Mouse (Mus musculus) adrenal gland (tissue): Measurements from ENCODE around the gene Galnt17.

Source experiments
- intact Hi-C: fragments of 180-260 bp; cut with DNase I; formaldehyde crosslinking; loops from one replicate; pipeline ENCODE4 v1.15.1; 2025

Gene Galnt17

DNA sequence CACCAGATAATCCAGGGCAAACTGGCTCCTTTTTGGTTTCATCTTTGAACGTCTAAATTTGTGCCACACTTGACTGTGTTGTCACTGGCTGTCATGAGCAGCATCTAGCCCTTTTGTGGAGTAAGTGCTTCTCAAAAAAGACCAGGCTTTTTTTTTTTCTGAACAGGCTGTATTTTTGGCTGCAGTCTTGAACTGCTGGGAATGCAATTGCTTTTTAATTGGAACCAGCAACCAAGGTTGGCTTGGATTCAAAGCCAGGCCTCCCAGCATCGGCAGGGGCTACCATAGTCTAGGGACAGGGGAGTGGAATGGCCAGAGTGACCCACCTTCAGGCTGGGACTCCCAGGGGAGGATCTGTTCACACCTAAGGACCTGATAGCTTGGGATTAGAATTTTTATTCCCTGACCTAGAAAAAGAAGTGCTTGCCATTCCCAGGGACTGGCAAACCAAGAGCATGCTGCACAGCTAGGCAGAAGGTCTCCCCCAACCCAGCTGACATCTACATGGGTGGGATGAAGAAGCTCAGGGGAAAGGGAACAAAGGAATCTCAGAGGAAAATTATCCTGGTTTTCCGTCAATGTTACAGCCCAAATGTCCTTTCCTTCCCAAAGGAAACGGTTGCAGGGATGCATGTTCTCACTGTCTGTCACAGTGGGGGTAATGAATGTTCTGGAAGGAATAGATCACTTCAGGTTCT, 369.2 kb downstream of the Galnt17 start:
- intact Hi-C loops = no loop called here

DNA sequence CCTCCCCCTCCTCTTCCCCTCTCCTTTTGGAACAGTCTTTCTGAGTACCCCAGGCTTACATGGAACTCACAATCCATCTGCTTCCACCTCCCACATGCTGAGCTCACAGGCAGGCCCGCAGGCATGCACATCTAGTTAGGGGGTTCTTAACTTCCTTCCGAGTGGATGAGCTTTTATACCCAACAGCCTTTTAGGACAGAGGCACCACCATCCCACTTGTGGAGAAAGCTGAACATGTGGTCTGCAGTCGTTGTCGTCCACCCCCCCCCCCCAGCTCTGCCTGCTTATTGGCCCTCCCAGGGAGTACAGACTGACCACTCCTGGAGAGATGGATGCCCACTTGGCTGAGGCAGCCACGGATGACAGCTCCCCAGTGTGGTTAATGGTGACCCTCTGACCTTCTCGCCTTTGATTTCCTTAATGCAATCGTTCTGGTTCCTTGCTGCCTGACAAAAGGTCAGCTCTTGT, 370.0 kb downstream of the Galnt17 start:
- intact Hi-C loops = no loop called here

DNA sequence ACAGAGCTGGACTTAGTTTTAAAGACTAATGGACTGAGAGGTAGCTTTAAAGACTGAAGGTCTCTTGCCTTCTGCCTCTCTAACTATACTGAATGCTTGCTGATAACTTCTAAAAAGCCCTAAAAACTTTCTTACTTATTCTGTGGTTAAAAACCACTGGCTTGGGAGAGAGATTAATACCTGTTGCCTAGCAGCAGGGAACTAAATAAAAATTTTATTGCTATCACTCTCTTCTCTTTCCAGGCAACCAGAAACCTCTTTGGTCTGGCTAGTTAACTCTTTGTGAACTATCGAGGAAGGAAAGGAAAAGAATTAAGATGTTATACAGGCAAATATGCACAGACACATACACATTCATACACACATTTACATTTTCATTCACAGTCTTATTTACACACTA, 377.3 kb downstream of the Galnt17 start:
- intact Hi-C loops = no loop called here

DNA sequence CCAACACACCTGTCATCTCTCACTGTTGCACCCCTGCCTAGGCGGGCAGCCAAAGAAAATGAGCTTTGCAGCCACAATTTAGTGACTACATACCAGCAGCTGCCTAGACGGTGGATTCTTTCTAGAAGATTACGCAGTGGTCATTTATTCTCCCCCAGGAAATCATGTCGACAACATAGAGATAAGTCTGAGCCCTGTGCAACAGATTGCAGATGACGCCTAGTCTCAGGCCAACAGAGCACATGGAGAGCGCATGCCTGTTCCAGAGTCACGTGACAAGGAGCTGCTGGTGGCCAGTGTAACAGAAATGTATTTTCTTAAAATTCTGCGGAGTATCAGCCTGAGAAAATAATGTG, 380.5 kb downstream of the Galnt17 start:
- intact Hi-C loops = no loop called here

DNA sequence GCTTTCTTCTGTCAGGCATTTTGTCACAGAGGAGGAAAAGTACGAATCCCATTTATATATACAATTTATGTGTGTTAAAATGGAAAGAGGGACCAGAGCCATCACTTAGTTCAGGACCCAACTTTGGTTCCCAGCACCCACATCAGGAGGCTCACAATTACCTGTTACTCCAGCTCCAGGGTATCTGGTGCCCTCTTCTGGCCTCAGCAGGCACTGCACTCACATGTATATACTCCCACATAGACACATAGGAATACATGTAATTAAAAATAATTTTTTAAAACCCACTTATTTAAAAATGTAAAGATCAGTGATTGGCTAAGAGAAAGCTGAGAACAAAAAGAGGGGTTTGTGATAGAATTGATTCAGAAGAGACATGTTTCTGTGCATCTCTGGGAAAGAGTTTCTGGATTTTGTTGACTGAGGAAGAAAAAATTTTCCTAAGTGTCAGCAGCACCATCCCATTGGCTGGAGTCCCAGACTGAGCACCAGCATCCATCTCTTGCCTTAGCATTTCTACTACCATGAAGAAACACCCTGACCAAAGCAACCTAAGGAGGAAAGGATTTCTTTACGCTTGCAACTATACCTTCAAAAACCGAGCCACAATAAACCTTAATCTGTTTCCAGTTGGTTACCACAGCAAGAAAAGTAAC, 381.0 kb downstream of the Galnt17 start:
- intact Hi-C loops = no loop called here

DNA sequence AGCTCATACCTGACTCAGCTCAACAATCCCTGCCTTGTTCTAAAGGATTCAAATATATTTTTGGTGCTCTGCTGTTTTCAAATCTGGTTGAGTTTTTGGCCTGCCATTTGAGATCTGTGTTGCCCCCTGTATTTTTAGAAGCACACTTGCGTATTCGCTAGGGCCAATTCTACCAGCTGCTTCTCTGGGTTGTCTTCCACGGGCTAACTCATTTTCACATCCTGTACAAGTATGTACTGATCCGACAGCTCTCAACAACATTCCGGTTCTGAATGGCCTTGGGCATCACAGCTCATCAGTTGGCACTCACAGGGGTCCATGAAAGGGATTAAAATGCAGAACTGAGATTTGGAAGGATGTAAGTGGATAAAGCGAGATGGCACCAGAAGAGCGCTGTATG, 382.6 kb downstream of the Galnt17 start:
- intact Hi-C loops = no loop called here

DNA sequence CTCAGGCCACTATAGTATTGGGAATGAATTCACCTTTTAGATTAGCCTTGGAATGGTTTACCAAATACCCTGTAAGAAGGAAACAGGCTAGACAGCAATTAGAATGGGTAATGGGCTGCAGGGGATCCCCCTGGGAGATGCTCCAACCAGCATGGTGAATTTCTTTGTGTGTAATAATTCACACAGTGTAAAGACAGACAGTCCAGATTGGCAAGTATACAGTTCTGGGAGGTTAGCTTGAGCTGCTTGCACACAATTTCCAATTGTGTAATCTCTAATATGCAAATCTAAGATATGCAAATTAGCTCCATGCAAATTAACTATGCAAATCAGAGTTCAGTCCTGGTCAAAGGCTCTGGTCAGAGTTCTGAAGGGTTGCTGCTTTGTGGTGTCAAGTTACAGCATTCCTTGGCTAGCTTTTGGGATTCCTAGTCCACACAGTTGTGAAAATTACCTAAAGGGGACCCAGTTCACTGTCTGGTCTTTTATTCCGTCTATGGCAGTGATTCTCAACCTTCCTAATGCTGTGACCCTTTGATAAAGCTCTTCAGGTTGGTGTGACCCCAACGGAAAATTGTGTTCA, 384.0 kb downstream of the Galnt17 start:
- intact Hi-C loops = no loop called here

DNA sequence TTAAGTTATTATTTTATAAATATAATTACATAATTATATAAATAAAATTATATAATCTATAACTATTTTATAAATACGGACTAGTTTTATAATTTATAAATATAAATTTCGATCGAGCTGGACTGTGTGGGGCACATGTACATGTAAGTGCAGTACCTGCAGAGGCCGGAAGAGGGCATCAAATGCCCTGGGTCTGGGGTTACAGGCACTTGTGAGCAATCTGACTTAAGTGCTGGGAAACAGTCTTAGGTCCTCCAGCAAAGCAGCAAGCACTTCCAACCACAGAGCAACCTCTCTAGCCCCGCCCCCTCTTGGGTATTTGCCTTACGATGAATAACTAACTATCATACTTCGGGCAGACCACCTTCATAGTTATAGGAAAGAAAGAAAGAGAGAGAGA, 388.3 kb downstream of the Galnt17 start:
- intact Hi-C loops = no loop called here

DNA sequence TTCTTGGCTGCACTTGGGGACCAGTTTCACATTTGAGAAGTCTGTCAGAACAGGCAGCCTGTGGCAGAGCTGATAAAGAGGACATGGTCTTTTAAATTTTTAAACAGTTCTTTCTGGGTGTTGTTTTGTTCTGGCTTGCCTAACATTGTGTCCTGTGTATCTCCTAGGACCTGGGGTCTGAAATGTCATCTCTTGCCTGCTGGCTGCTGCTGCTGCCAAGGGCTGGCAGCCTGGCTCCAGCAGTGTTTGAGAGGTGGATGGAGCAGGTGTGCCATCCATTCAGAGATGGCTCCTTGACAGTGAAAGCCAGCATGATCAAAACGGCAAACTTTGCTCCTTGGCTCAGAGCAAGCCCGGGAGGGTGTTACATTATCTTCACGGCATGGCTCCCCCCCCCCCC, 393.7 kb downstream of the Galnt17 start:
- intact Hi-C loops = no loop called here

DNA sequence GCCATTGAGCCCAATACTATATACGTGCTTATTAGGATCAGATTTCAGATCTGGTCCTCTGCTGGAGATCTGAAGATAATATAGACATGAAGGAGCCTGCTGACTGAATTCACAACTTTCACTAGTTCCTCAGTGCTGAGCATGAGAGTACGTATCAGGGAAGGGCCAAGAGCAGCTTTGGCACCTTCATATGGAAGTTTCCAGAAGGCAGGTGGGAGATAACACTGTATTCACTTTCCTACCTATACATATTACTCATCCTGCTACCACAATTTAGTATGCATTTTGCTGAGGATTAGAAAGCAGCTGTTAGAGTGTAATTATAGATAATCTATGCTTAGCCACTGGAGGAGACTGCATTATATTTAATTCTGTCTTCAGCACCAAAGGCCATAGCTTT, 396.7 kb downstream of the Galnt17 start:
- intact Hi-C loops = no loop called here

DNA sequence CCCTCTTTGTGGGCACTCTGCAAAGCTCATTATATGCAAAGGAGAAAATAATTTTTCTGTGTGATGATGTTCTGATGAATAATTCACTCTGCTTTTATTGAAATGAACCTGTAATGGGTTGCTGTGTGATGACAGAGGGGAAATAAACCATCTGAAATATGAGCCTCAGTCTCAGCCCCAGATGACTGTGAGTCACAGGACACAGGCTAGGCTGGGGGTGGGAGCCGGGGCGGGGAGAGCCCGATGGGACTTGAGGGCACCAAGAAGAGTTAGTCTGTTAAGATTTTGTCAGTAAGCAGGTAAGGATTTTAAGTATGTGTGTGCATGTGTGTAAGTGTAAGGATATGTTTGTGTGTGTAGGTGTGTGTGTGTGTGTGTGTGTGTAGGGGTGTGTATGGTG, 406.6 kb downstream of the Galnt17 start:
- intact Hi-C loops = no loop called here

DNA sequence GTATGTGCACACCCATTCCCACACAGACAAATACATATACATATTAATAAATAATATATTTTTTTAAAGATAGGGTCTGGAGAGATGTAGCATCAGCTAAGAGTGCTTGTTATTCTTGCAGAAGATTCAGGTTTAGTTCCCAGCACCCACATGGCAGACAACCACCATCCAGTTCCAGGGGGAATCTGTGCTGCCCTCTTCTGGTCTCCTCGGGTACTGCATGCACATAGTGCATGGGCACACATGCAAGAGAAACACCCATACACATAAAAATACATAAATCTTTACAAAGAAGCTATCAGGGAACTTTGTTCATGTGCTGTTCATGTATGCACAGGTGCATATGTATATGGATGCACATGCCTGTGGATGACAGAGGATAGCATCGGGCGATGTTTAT, 412.3 kb downstream of the Galnt17 start:
- intact Hi-C loops = no loop called here

DNA sequence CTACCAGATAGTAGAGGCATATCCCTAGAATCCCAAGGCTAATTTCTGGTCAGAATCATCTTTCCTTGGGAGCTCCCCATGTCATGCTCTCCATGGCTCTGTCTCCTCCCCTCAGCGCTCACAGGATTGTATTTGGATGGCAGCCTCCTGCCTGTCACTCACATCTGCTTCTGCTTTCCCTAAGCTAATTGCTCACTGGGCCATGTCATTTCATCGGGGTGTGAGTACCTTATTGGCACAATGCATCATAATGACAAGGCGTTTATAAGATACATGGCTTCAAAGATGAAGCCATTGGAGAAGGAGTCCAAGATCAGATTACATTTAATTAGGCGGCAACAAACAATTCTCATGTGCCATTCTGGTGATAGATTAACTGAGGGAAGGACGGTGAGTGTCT, 416.6 kb downstream of the Galnt17 start:
- intact Hi-C loops = no loop called here

DNA sequence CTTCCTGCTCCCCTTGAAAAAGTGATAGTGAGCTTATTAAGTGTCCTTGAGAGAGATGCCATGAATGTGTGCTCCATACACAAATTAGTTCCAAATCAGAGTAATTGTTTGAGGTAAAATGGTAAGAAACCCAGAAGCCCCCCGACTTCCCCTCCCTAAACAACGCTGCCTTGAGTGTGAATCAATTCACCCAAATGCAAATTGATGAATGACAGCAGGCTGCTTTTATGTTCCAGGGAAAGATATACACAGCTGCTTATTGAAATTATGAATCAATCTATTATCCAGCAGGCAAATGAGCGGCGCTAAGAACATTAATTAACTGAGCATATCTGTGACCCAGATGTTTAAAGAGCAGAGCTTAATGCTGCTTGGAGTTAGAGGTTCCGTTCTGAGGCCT, 428.0 kb downstream of the Galnt17 start:
- intact Hi-C loops = no loop called here

DNA sequence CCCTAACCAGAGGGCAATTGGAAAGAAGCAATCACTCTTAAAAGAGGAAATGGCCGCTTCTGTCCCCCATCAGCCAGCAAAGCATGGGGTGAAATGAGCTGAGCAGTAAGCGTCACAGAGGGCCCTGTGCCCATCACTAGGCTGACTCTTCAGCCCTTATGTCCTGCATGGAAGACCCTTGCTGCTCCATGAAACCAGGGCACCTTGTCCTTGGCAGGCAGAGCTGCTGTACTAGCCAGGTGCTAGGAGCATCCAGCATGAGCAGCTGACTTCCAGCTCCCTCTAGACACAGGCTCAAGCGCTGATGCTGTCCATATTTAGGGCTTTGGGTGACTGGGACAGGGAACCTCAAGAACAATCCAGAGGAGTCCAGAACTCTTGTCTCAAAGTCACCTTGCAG, 432.9 kb downstream of the Galnt17 start:
- intact Hi-C loops = no loop called here

DNA sequence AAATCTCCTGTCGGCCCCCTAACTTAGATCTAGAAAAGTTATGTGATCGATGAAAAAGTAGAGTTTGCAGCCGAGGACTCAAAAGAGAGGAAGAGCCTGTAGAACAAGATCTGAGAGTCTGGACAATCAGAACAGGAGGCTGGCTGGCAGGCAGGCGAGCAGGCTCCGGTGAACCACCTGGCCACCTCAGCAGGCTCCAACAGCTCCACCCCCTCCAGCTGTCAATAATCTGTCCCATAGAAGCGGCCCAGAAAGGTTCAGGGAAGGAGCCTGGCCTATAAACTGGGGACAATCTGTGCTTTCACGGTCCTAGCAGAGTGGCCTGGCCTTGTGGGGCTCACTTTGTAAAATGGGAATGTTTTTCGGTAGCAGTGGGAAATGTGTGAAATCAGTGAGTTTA, 437.2 kb downstream of the Galnt17 start:
- intact Hi-C loops = no loop called here

DNA sequence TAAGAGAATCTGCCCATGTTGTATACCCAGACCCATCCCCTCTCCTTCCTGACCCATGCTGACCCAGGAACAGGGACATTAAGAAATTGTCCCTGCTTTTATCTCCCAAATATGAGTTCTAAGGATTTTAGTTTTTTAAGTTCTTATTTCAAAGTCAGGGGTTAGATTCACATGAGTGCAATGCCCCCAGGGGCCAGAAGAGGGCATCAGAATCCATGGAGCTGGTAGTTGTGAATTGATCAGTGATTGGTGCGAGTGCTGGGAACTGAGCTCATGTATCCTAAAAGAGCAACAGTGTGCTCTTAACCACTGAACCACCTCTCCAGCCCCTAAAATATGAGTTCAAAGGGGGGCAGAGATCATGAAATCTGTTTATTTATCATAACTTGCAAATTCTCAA, 438.4 kb downstream of the Galnt17 start:
- intact Hi-C loops = no loop called here

DNA sequence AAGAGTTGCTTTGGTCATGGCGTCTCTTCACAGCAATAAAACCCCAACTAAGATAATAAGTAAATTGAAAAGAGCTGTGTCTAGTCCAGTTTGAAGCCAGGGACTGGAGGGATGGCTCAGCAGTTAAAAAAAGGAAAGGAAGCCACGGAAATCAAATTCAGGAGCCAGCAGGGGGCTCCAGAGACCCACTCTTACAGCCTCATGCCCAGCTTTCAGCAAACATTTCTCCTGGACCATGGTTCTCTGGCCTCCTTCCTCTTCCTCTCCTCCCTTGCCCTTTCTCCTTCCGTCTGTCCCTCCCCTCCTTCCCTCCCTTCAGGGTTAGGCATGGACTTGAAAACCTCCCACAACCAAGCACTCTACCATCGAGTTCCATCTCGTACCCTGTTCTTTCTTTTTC, 446.0 kb downstream of the Galnt17 start:
- intact Hi-C loops = loop anchor here (2.0 to 5.0 kb wide), 2 partner anchors 150 to 568 kb away; no protein-coding TSS in a partner anchor

DNA sequence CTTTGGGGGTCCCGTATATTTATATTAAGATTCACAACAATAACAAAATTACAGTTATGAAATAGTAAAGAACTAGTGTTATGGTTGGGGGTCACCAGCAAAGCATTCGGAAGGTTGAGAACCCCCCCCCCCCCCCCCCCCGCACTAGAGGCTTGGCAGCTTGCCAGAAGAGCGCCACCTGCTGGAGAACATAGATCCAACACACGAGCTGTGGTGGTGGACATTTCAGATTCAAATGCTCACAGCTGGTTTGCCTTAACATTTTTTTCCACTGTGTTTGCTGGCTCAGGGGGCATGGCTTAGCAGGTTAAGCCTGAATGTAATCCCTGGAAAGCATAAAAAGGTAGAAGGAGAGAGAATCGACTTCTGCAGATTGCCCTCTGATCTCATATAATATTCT, 448.6 kb downstream of the Galnt17 start:
- intact Hi-C loops = loop anchor here (5.0 kb wide), 1 partner anchor 153 kb away; no protein-coding TSS in a partner anchor

DNA sequence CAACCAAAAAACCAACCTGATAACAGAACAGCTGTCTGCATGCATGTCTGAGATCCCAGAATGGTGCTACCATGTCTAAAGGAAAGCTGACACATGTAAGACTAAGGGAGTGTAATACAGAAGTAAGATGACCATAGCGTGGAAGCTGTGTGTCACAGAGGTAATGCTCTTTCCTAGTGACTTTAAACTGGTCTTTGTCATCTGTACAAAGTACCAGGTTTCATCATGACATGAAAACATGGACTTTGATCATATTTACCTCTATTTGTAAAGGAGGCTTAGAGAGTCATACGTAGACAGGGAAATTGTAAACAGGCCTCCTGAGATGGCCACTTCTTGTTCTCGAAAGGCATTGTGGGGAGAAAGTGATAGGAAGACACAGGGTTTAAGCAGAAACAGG, 449.6 kb downstream of the Galnt17 start:
- intact Hi-C loops = no loop called here

DNA sequence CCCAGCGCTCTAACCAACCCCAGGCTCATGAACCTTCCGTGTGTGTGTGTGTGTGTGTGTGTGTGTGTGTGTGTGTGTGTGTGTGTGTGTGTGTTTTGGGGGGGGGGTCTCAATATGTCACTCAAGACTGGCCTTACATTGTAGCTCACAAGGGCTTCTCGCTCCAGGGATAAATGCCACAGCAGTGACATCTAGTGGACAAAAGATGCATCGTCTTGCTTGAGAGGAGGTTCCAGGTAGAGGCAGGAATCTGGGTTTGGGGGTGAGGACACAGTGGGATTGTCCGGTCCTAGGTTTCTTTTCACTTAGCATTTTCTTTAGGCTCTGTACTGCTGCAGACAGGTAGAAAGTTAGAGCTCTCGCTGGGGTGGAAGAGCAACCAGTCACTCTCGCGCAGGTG, 450.1 kb downstream of the Galnt17 start:
- intact Hi-C loops = no loop called here

DNA sequence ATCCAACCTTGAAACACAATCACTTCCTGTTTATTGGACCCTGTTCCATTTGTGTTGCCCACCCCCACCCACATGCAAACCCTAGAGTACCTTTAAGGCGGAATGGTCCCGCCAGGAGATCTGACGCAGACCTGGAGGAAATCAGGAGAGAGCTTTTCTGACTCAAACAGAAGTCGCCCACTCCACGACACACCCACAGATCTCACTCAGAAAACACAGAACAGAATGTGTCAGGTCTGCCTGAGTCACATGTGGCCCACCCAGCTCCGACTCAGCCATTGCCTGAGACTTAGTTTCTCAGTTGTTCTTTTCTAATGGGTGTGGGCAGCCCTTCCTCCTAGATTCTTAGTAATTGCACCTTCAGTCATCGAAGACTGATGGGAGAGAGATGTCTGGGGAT, 453.9 kb downstream of the Galnt17 start:
- intact Hi-C loops = loop anchor here (5.0 kb wide), 1 partner anchor 447 kb away; no protein-coding TSS in a partner anchor

DNA sequence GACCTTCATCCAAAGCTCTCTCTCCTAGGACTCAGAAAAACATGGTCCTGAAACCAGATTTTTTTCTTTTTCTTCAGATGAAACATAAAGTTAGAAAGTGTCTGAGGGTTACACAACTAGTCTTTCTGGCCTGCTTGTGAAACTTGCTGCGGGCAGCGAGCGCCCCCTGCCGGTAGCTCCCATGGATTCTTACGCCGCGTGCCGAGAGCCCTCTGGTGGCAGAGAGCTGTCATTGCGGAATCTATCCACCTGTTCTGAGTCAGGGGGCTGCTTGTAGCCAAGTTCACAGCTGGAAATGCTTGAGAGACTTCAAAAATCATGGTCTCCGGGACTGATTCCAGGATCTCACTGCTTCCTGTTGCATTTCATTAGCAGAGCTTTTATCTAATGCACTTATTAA, 454.9 kb downstream of the Galnt17 start:
- intact Hi-C loops = loop anchor here (2.0 to 5.0 kb wide), 2 partner anchors 446 to 579 kb away; no protein-coding TSS in a partner anchor
